Mouse (Mus musculus) kidney, adult 18-20 months (tissue): ENCODE data around the gene Gm20388.
A peak's percentile ranks its signal among the peaks of the same experiment; 100 is the strongest.

Experiments
- DNase-seq: peaks from one replicate; pipeline ENCODE4 v3.0.0; 2021

Gene Gm20388

DNA sequence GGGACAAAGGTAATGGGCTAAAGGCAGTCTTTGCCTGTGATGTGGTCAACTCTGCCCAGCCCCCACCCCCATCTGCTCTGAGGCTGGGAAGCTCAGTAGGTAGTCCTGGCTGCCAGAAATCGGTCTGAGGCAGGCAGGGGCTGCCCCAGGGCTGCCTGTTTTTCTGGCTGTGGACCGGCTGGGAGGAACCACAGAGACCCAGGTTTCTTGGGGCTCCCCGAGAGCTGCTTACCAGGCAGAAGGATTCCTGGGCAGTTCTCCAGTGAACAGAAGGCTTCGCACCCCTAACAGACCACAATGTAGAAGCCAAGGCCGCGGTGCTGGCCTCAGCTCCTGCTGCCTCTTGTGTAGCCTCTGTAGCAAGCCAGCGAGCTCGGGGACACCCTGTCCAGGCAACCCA is 2239.0 kb downstream of the Gm20388 start:
- no peak for DNase-seq

DNA sequence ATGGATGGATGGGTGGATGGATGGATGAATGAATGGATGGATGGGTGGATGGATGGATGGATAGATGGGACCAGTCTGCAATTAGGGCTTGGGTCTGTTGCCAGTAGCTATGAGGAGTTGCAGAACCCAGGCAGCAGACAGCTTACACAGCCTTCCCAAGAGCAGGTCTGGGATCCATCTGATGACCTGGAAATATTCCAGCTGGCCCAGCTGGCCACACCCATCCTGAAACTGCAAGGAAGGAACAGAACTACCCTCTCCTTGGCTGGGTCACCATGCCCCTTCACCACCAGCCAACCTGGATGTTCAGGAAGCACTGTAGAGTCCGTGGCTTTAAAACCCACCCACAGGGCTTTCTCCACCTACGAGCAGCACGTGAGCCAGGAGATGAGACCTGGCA is 2240.9 kb downstream of the Gm20388 start:
- no peak for DNase-seq

GRCm38 (mm10) chr8:122155082-122155643 is 2244.5 kb downstream of the Gm20388 start:
- no peak for DNase-seq

DNA sequence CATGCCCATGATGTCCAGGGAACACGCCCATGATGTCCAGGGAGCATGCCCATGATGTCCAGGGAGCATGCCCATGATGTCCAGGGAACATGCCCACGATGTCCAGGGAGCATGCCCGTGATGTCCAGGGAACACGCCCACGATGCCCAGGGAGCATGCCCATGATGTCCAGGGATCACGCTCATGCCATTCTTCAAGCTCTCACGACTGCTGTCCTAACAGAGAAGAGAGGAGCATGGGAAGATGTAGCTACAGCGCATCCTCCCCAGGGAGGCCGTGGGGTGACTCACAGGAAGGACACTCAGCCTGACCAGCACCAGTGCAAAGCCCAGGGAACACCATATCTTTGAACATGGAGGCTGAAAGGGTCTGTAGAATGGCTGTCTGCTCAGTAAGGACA is 2245.3 kb downstream of the Gm20388 start:
- no peak for DNase-seq

- DNase-seq, result no peak
These were observed 2247.0 kb downstream of the Gm20388 start for GRCm38 (mm10) chr8:122157689-122158088.

DNA sequence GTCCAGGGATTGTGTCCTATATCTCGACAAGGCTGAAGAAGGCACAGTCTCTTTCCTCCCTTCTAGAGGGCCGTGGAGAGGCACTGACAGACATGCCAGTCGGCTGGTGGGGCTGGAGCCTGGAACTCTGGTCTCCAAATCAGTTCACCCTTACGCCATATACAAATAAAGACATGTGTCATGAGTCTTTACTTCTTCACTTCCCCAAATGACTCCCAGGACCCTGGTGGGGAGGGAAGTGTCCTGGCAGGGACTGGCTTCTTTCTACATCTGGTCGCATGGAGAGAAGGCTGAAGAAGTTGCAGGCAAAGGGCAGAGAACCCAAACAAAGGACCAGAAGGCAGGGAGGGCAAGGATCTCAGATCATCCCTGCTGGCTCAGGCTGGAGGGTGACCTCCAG is 2249.5 kb downstream of the Gm20388 start:
- no peak for DNase-seq

DNA sequence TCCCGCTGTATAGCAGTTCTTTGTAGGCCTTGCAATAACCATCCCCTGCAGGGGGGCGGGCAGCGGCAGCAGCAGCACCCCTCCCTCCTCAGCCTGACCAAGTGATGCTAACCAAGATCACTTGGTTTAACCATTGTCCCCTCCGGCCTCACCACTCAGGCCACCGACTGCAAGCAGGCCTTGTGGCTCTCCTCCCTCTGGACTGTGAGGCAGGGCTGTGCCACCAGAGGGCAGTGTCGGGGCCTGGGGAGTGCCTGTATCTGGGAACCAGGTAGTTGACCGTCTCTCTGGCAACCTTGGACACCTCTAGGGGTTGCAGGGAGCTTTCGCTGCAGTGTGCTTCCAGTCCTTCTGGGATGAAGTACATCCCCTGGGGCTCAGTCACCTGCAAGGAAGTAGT is 2252.4 kb downstream of the Gm20388 start:
- peak; percentile 75 for DNase-seq

- no peak for DNase-seq
These were observed 2256.7 kb downstream of the Gm20388 start for GRCm38 (mm10) chr8:122167204-122167860.

GRCm38 (mm10) chr8:122169446-122169845 is 2258.8 kb downstream of the Gm20388 start:
- no peak for DNase-seq

DNA sequence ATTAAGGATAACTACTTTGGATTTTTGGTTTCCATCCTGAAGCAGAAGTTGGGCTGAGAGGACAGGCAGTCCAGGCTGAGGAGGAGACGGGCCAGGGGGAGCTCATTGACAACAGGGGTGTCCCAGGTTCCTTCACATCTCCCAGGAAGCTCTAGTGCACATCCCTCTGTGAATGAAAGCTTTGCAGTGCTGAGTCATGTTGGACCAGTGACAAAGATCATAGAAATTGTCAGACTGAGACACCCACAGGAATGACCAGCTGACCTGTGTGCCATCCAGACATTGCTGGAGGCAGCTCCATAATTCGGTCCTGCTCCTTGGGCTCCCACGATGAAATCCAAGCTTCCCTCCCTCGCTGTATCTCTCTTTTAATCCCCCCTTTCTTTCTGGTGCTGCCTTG is 2261.2 kb downstream of the Gm20388 start:
- no peak for DNase-seq

- no peak for DNase-seq
These were observed 2263.7 kb downstream of the Gm20388 start for GRCm38 (mm10) chr8:122174133-122174930.

- DNase-seq, result no peak
These were observed 2267.8 kb downstream of the Gm20388 start for GRCm38 (mm10) chr8:122178392-122178890.

GRCm38 (mm10) chr8:122179354-122179753 is 2268.7 kb downstream of the Gm20388 start:
- DNase-seq, result no peak

DNA sequence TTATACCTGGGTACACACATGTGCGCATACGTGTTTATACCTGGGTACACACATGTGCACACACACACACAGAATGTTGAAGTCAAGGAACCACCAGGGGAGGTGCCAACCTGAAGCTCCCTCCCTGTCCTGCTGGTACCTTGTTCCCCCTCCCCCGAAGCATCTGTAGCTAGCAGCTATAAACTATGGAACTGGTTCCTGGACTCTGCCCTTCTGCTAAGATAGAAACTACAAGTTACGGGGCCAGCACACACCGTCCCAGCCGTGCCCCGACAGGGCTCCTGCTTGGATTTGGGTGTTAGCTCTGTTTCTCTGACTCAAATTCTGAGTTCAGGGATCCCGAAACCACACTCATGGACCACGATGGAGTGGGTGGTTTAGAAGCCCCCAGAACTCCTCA is 2269.5 kb downstream of the Gm20388 start:
- no peak for DNase-seq

- DNase-seq, result no peak
These were observed 2270.8 kb downstream of the Gm20388 start for GRCm38 (mm10) chr8:122181414-122181813.

- DNase-seq, result no peak
These were observed 2271.3 kb downstream of the Gm20388 start for GRCm38 (mm10) chr8:122181991-122182390.

DNA sequence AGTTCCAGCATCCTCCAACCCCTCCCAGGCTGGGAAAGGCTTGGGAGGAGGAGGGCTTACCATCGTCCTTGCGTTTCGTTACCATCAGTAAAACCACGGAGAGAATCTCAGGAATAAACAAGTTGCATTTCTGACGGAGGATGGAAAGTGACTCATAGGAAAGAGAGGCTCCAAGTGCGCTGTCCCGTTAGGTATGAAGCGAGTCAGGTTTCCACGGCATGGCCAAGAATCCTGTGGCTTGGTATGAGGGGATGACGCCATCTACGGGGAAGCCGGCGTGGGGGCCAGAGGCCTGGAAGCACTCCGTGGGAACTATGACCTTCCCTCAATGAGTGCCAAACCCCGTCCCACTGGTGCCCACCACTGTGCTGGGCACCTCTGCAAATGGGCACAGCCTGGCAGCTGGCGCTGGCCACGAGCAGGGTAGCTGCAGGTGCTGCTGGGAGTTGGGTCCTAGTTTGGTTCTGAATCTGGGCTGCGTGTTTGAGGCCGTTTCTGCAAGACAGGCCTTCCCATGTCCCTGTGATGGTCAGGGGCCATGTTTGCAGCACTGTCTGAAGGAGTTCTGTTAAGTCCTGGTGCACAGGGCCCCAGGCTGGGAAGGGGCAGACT is 2275.8 kb downstream of the Gm20388 start:
- DNase-seq, result no peak

DNA sequence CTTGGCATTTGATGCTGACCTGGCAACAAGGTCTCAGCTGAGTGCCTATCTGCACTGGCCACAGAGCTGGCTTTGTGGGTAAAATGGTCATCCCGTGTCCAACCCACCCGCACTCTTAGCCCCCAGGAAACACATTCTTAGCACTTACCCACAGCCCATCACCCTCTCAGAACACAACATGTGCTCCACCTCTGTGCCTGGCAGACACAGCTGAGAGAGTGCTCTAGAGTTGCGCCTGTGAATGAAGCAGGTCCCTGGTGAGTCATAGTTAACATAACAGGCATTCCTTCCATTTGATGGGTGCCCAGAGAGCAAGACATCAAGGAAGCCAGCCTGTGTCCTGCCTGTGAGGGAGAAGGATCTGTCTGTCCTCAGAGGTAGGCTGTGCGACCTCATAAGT is 2276.6 kb downstream of the Gm20388 start:
- DNase-seq, result no peak

GRCm38 (mm10) chr8:122190349-122191053 is 2279.9 kb downstream of the Gm20388 start:
- DNase-seq, result no peak

GRCm38 (mm10) chr8:122191054-122191376 is 2280.4 kb downstream of the Gm20388 start:
- DNase-seq, result no peak

DNA sequence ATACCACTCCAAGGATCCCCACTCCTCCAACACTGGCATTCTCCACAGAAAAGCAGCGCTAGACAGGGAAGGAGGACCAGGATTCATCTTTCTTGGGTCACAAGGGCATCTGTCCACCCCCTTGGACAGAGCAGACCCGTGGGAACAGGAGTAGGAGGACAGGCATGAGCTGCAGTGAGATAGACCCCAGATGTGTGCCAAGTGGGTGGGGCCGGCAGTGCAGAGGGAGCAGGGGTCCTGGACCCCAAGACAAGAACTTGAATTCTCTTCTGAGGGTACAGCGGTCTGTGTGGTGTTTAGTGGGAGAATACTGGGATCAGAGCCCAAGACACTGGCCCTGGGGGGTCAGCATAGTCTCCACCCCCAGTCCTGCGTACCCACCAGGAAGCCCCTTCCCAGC is 2282.1 kb downstream of the Gm20388 start:
- no peak for DNase-seq

- DNase-seq, result no peak
These were observed 2282.9 kb downstream of the Gm20388 start for GRCm38 (mm10) chr8:122193521-122193920.

DNA sequence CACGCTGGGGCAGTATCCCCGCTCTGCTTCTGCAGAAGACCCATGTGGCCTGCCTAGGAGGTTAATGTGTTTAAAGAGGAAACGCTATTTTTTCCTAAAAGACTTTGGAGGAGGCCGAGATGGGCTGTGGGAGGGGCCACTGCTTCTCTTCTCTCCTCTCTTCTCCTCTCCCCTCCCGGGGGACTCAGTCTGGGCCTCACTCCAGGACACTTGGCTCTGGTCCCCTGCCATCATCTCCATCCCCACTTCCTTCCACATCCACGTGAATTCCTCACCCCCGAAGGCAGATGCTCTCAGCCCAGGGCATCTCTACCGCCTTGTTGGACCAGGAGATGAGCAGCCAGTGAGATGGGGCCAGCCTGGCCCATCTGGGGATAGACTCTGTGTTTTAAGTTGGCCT is 2283.8 kb downstream of the Gm20388 start:
- DNase-seq, result peak; percentile 29
